Mouse (Mus musculus) C2C12 (cell line): ENCODE measurements around the gene Tecpr1.

Experiments
- CEBPB ChIP-seq: IDR thresholded peaks from one replicate; pipeline ENCODE4 v1.6.1; 2011; ENCODE audit warnings: low read depth, mild to moderate bottlenecking, control low read depth, moderate library complexity
- CTCF ChIP-seq: IDR thresholded peaks from one replicate; pipeline ENCODE4 v1.5.1; 2011; ENCODE audit not compliant: control insufficient read depth, insufficient read depth, insufficient read length

DNA sequence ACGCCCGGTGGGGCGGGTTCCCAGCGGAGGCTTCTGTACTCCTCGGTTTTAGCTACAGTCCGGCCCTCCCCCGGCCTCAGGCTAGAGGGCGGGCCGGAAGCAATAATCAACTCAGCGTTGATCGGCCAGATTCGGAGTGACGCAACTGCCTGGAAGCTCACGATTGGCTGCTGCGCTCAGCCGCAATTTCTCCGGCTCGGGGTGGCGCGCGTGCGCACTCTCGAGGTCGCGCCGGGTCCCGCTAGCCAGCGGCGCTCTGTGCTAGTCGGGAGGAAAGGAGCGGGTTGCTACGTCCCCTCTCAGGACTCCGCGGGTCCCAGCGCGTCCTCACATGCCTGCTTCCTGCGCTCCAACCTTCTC is at the start of gene Tecpr1:
- no peak for TF ChIP-seq CTCF
- peak; percentile 38 for TF ChIP-seq CEBPB
